Mouse (Mus musculus): ENCODE data around the gene Rrp8.

- TF ChIP-seq GATA1 (IDR thresholded peaks at IDR 0.05; ENCODE audit: borderline replicate concordance, low read length) (no peak), FLI1 (IDR thresholded peaks at IDR 0.05; ENCODE audit: low read length) (no peak)
Measured at GRCm38 (mm10) chr7:105708733-105709132, 28.5 kb downstream of the Rrp8 start.

All from megakaryocyte, embryonic 14.5 days (primary cell).